Mouse (Mus musculus): ENCODE data around the gene Adamts8. TPM values are rescaled to one million over a fixed set of nuclear protein-coding genes. Genes with fewer than 3 reads are reported as not detected.

The Adamts8 gene
- polyA plus RNA-seq, 1 experiment from 2014 or later = 12.7 TPM

DNA sequence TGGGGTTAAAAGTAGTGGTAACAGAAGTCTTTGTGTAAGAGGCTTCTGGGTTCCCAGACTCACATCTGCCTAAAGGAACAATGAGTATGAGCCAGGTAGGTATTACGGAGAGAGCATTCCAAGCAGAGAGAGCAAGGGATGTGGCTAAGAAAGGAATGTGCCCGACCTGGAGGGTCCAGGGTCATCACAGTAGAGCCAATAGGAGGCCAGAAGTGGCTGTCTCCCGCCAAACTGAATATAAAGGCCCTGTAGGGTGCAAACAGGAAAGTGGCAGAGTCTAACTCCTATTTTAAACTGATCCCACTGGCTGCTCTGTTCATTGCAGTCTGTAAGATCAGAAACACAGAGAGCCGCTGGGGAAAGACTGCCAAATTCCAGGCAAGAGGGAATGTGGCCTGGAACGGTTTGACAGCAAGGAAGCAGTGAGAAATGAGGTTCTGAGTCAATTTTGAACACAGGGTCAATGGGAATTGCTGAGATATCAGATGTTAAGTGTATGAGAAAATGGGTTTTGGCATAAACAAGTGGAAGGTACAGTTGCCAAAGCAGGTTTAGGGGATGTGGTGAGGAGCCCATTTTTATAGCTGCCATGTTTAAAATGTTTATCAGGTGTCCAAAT, 34.6 kb upstream of the Adamts8 start:
- Histone ChIP-seq H3K9me3 (replicated peaks; ENCODE audit: control insufficient read depth, low read length) (no peaks in the 10 kb centered on the region), H3K4me2 (ENCODE audit: low read depth, low read length) (no peak overlapping the region), H3K27me3 (ENCODE audit: control insufficient read depth, insufficient read depth, low read length) (no peaks in the 10 kb centered on the region), H3K36me3 (ENCODE audit: control insufficient read depth, insufficient read depth) (no peaks in the 10 kb centered on the region; the same call in 1 of the 2 replicates), H3K9ac (ENCODE audit: low read length) (no peak overlapping the region), H3K27ac (ENCODE audit: low read length) (no peak overlapping the region), H3K4me1 (ENCODE audit: control insufficient read depth, insufficient read depth, low read length) (no peaks in the 10 kb centered on the region), H3K4me3 (ENCODE audit: low read length) (no peak overlapping the region)
- no peak for ATAC-seq (replicated peaks; ENCODE audit: extremely low read depth, insufficient read depth, low FRiP score)
- 53% methylated on average over 5 of the region's 5 CpGs for WGBS

DNA sequence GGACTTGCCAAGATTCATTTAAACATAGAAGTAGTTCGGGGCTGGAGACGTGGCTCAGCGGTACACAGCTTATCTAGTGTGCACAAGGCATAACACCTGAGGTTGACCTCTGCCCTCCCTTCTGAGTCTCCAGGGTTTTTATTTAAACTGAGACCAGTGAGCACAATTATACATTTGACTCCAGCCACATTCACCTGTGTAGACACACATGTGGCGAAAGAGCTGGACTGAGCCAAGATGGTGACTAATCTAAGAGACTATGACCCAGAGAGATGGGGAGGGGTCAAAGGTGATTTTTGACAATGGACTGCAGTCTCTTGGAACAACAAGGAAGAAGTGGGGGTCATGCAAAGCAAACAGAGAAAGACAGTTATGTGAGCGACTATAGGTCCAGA, 34.1 kb upstream of the Adamts8 start:
- Histone ChIP-seq H3K9me3 (replicated peaks; ENCODE audit: control insufficient read depth, low read length) (no peaks in the 10 kb centered on the region), H3K27me3 (ENCODE audit: control insufficient read depth, insufficient read depth, low read length) (no peaks in the 10 kb centered on the region), H3K9ac (ENCODE audit: low read length) (no peak overlapping the region), H3K27ac (ENCODE audit: low read length) (no peak overlapping the region), H3K4me2 (ENCODE audit: low read depth, low read length) (no peak overlapping the region), H3K36me3 (ENCODE audit: control insufficient read depth, insufficient read depth) (no peaks in the 10 kb centered on the region; the same call in 1 of the 2 replicates), H3K4me3 (ENCODE audit: low read length) (no peak overlapping the region), H3K4me1 (ENCODE audit: control insufficient read depth, insufficient read depth, low read length) (no peaks in the 10 kb centered on the region)
- WGBS = 79% methylated on average over 5 of the region's 5 CpGs
- ATAC-seq (replicated peaks; ENCODE audit: extremely low read depth, insufficient read depth, low FRiP score) = no peak

GRCm38 (mm10) chr9:30908973-30909372, 33.4 kb upstream of the Adamts8 start:
- H3K27ac ChIP-seq (ENCODE audit: low read length) = no peak overlapping the region
- H3K4me2 ChIP-seq (ENCODE audit: low read depth, low read length) = no peak overlapping the region
- no peaks in the 10 kb centered on the region for H3K4me1 ChIP-seq (ENCODE audit: control insufficient read depth, insufficient read depth, low read length)
- H3K27me3 ChIP-seq (ENCODE audit: control insufficient read depth, insufficient read depth, low read length) = no peaks in the 10 kb centered on the region
- no peaks in the 10 kb centered on the region; the same call in 1 of the 2 replicates for H3K36me3 ChIP-seq (ENCODE audit: control insufficient read depth, insufficient read depth)
- no peak for ATAC-seq (replicated peaks; ENCODE audit: extremely low read depth, insufficient read depth, low FRiP score)
- no peak overlapping the region for H3K9ac ChIP-seq (ENCODE audit: low read length)
- 87% methylated on average over 5 of the region's 5 CpGs for WGBS
- no peak overlapping the region for H3K4me3 ChIP-seq (ENCODE audit: low read length)
- H3K9me3 ChIP-seq (replicated peaks; ENCODE audit: control insufficient read depth, low read length) = no peaks in the 10 kb centered on the region

DNA sequence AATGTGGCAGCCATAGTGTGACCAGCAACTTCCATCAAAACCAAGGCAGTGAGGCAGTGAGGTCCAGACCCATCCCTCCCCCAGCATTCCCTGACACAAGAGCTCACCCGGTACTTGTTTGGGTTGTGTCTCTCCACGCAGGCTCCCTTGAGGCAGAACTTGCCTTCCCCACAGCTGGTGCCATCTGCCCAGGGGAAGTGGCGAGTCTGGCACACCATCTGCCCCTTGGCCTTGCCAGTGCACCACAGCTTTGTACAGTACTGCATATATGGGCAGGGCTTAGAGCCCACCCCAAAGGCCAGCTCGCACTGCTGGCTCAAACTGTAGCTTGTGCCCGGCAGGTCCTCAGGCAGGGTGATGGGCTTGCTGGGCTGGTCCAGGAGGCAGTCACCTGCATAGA, 31.9 kb upstream of the Adamts8 start:
- Histone ChIP-seq H3K4me2 (ENCODE audit: low read depth, low read length) (no peak overlapping the region), H3K27me3 (ENCODE audit: control insufficient read depth, insufficient read depth, low read length) (no peaks in the 10 kb centered on the region), H3K4me1 (ENCODE audit: control insufficient read depth, insufficient read depth, low read length) (no peaks in the 10 kb centered on the region), H3K9me3 (replicated peaks; ENCODE audit: control insufficient read depth, low read length) (no peaks in the 10 kb centered on the region), H3K9ac (ENCODE audit: low read length) (no peak overlapping the region), H3K4me3 (ENCODE audit: low read length) (no peak overlapping the region), H3K27ac (ENCODE audit: low read length) (no peak overlapping the region), H3K36me3 (ENCODE audit: control insufficient read depth, insufficient read depth) (no peaks in the 10 kb centered on the region)
- no peak for ATAC-seq (replicated peaks; ENCODE audit: extremely low read depth, insufficient read depth, low FRiP score)
- 82% methylated on average over 5 of the region's 5 CpGs for WGBS

- Histone ChIP-seq H3K27me3 (ENCODE audit: control insufficient read depth, insufficient read depth, low read length) (no peaks in the 10 kb centered on the region), H3K36me3 (ENCODE audit: control insufficient read depth, insufficient read depth) (no peaks in the 10 kb centered on the region), H3K4me2 (ENCODE audit: low read depth, low read length) (no peak overlapping the region), H3K4me3 (ENCODE audit: low read length) (no peak overlapping the region), H3K9ac (ENCODE audit: low read length) (no peak overlapping the region), H3K4me1 (ENCODE audit: control insufficient read depth, insufficient read depth, low read length) (peaks cover 3% of the 10 kb centered on the region; the same call in 1 of the 2 replicates), H3K27ac (ENCODE audit: low read length) (no peak overlapping the region), H3K9me3 (replicated peaks; ENCODE audit: control insufficient read depth, low read length) (no peaks in the 10 kb centered on the region)
- no peak for ATAC-seq (replicated peaks; ENCODE audit: extremely low read depth, insufficient read depth, low FRiP score)
- WGBS = 65% methylated on average over 3 of the region's 3 CpGs
Observed at GRCm38 (mm10) chr9:30912161-30912560, 30.2 kb upstream of the Adamts8 start.

GRCm38 (mm10) chr9:30913429-30913828, 28.9 kb upstream of the Adamts8 start:
- peaks cover 5% of the 10 kb centered on the region for H3K4me1 ChIP-seq (ENCODE audit: control insufficient read depth, insufficient read depth, low read length)
- H3K4me3 ChIP-seq (ENCODE audit: low read length) = no peak overlapping the region
- H3K9me3 ChIP-seq (replicated peaks; ENCODE audit: control insufficient read depth, low read length) = no peaks in the 10 kb centered on the region
- H3K4me2 ChIP-seq (ENCODE audit: low read depth, low read length) = no peak overlapping the region
- WGBS = 72% methylated on average over 3 of the region's 3 CpGs
- H3K27ac ChIP-seq (ENCODE audit: low read length) = no peak overlapping the region
- H3K36me3 ChIP-seq (ENCODE audit: control insufficient read depth, insufficient read depth) = no peaks in the 10 kb centered on the region
- no peak for ATAC-seq (replicated peaks; ENCODE audit: extremely low read depth, insufficient read depth, low FRiP score)
- no peaks in the 10 kb centered on the region for H3K27me3 ChIP-seq (ENCODE audit: control insufficient read depth, insufficient read depth, low read length)
- no peak overlapping the region for H3K9ac ChIP-seq (ENCODE audit: low read length)

DNA sequence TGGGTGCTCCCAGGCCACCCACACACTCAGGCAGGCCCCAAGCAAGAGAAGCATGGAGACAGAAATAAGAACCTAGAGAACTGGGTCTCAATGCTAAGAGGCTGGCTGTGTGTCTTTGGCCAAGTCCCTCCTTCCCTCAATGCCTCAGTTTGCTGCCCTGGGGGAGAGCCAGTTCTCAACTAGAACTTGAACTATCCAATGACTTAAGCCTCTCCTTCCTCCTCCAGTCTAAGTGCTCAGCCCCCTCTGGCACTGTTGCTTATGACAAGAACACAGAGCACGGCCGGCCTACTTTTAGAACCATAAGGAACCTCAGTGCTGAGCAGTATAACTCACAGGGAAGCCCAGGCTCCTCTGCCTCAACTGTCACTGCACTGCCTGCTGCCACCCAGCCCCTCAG, 28.1 kb upstream of the Adamts8 start:
- H3K9ac ChIP-seq (ENCODE audit: low read length) = no peak overlapping the region
- H3K36me3 ChIP-seq (ENCODE audit: control insufficient read depth, insufficient read depth) = no peaks in the 10 kb centered on the region
- H3K27ac ChIP-seq (ENCODE audit: low read length) = no peak overlapping the region
- no peaks in the 10 kb centered on the region for H3K9me3 ChIP-seq (replicated peaks; ENCODE audit: control insufficient read depth, low read length)
- WGBS = 82% methylated on average over 2 of the region's 2 CpGs
- no peak overlapping the region for H3K4me2 ChIP-seq (ENCODE audit: low read depth, low read length)
- no peak overlapping the region for H3K4me3 ChIP-seq (ENCODE audit: low read length)
- peaks cover 7% of the 10 kb centered on the region for H3K4me1 ChIP-seq (ENCODE audit: control insufficient read depth, insufficient read depth, low read length)
- no peak for ATAC-seq (replicated peaks; ENCODE audit: extremely low read depth, insufficient read depth, low FRiP score)
- H3K27me3 ChIP-seq (ENCODE audit: control insufficient read depth, insufficient read depth, low read length) = no peaks in the 10 kb centered on the region

- H3K4me3 ChIP-seq (ENCODE audit: low read length) = no peak overlapping the region
- peaks cover 4% of the 10 kb centered on the region; the same call in 1 of the 2 replicates for H3K27me3 ChIP-seq (ENCODE audit: control insufficient read depth, insufficient read depth, low read length)
- no peaks in the 10 kb centered on the region for H3K9me3 ChIP-seq (replicated peaks; ENCODE audit: control insufficient read depth, low read length)
- no peak overlapping the region for H3K4me2 ChIP-seq (ENCODE audit: low read depth, low read length)
- no peak overlapping the region for H3K27ac ChIP-seq (ENCODE audit: low read length)
- no peaks in the 10 kb centered on the region for H3K36me3 ChIP-seq (ENCODE audit: control insufficient read depth, insufficient read depth)
- 71% methylated on average over 6 of the region's 6 CpGs for WGBS
- peaks cover 15% of the 10 kb centered on the region for H3K4me1 ChIP-seq (ENCODE audit: control insufficient read depth, insufficient read depth, low read length)
- H3K9ac ChIP-seq (ENCODE audit: low read length) = no peak overlapping the region
- no peak for ATAC-seq (replicated peaks; ENCODE audit: extremely low read depth, insufficient read depth, low FRiP score)
Observed at GRCm38 (mm10) chr9:30916266-30916968, 25.9 kb upstream of the Adamts8 start.
